Mouse (Mus musculus) forebrain, embryonic 14.5 days (tissue): ENCODE data around the gene Nos1ap. TPM values are rescaled to one million over a fixed set of nuclear protein-coding genes. Genes with fewer than 3 reads are reported as not detected.

ENCODE experiments used
- ATAC-seq: fragments of 200-750 bp; cut with Nextera tagmentation; 2 replicates; pipeline ENCODE4 v1.8.0; 2017; ENCODE audit warnings: mild to moderate bottlenecking, moderate library complexity
- DNase-seq: peaks from one replicate; pipeline ENCODE4 v3.0.0-alpha.2; 2015; ENCODE audit warnings: low spot score
- H3K27ac ChIP-seq: fragments of 300-500 bp; sonication (generic); 2 replicates; pipeline ENCODE4 v1.5.1; 2014; ENCODE audit warnings: low read depth, mild to moderate bottlenecking, control low read depth, low read length, moderate library complexity
- H3K27me3 ChIP-seq: fragments of 300-500 bp; sonication (generic); replicated peaks from 2 replicates; pipeline ENCODE4 v1.6.1; 2014; ENCODE audit warnings: low read length, control low read depth, mixed read lengths; ENCODE audit not compliant: control insufficient read depth, insufficient read depth
- H3K36me3 ChIP-seq: fragments of 300-500 bp; sonication (generic); 2 replicates; pipeline ENCODE4 v1.6.1; 2014; ENCODE audit warnings: low read length, control low read depth; ENCODE audit not compliant: control insufficient read depth, insufficient read depth
- H3K4me1 ChIP-seq: fragments of 300-500 bp; sonication (generic); 2 replicates; pipeline ENCODE4 v1.6.1; 2014; ENCODE audit warnings: antibody characterized with exemption, low read length, control low read depth; ENCODE audit not compliant: control insufficient read depth, insufficient read depth
- H3K4me2 ChIP-seq: fragments of 300-500 bp; sonication (generic); 2 replicates; pipeline ENCODE4 v1.6.1; 2014; ENCODE audit warnings: mild to moderate bottlenecking, control low read depth, low read length
- H3K4me3 ChIP-seq: fragments of 300-500 bp; sonication (generic); 2 replicates; pipeline ENCODE4 v1.5.1; 2014; ENCODE audit warnings: low read depth, low read length, control low read depth
- H3K9ac ChIP-seq: fragments of 300-500 bp; sonication (generic); 2 replicates; pipeline ENCODE4 v1.6.1; 2014; ENCODE audit warnings: mild to moderate bottlenecking, low read length, control low read depth, moderate library complexity
- H3K9me3 ChIP-seq: fragments of 300-500 bp; sonication (generic); replicated peaks from 2 replicates; pipeline ENCODE4 v1.6.1; 2016; ENCODE audit warnings: low read length, control low read depth, mixed read lengths; ENCODE audit not compliant: control insufficient read depth
- WGBS: fragments of 180-500 bp; shearing (Covaris S2); extraction: QIAGEN DNeasy Blood & Tissue Kit; methylation state at CpG from one replicate; pipeline ENCODE4 v1.1.7; 2014; 5-methylcytosine and 5-hydroxymethylcytosine counted together
- polyA plus RNA-seq: library from polyadenylated mRNA; unstranded; fragments of >200 nt; fragmentation: Nextera tagmentation; extraction: Ambion mirVana; gene quantifications from 2 replicates; pipeline ENCODE4 v1.2.1, GENCODE M21; 2014

Nos1ap gene
- polyA plus RNA-seq, 1 experiment from 2014 or later: 8.4 TPM

- DNase-seq (no peak), ATAC-seq (no peak)
- H3K36me3 ChIP-seq: no peaks in the 10 kb centered on the region
- H3K4me3 ChIP-seq: no peak overlapping the region
- WGBS: 92% methylated on average over 5 of the region's 5 CpGs
- peaks cover 2% of the 10 kb centered on the region; the same call in 1 of the 2 replicates for H3K4me1 ChIP-seq
- no peaks in the 10 kb centered on the region for H3K9me3 ChIP-seq
- no peak overlapping the region for H3K27ac ChIP-seq
- no peak overlapping the region for H3K4me2 ChIP-seq
- no peak overlapping the region for H3K9ac ChIP-seq
- H3K27me3 ChIP-seq: no peaks in the 10 kb centered on the region
Measured at GRCm38 (mm10) chr1:170579476-170579875, 10.2 kb downstream of the Nos1ap start.

- no peak overlapping the region for H3K4me2 ChIP-seq
- no peak overlapping the region for H3K4me3 ChIP-seq
- no peak overlapping the region for H3K27ac ChIP-seq
- ATAC-seq (no peak), DNase-seq (no peak)
- H3K36me3 ChIP-seq: no peaks in the 10 kb centered on the region
- H3K27me3 ChIP-seq: no peaks in the 10 kb centered on the region
- peaks cover 2% of the 10 kb centered on the region; the same call in 1 of the 2 replicates for H3K4me1 ChIP-seq
- H3K9me3 ChIP-seq: no peaks in the 10 kb centered on the region
- WGBS: 92% methylated on average over 4 of the region's 4 CpGs
- H3K9ac ChIP-seq: no peak overlapping the region
Measured at GRCm38 (mm10) chr1:170579063-170579462, 10.6 kb downstream of the Nos1ap start.

GRCm38 (mm10) chr1:170576728-170577065 lies 13.0 kb downstream of the Nos1ap start:
- H3K27ac ChIP-seq: no peak overlapping the region
- 22% methylated on average over 6 of the region's 6 CpGs for WGBS
- H3K4me2 ChIP-seq: no peak overlapping the region
- DNase-seq (no peak), ATAC-seq (no peak)
- H3K9me3 ChIP-seq: 0 out of 2 replicates have a peak, but pooled peaks cover 3% of the 10 kb centered on the region
- H3K4me3 ChIP-seq: no peak overlapping the region
- H3K27me3 ChIP-seq: no peaks in the 10 kb centered on the region
- peaks cover 2% of the 10 kb centered on the region; the same call in 1 of the 2 replicates for H3K4me1 ChIP-seq
- H3K36me3 ChIP-seq: no peaks in the 10 kb centered on the region
- H3K9ac ChIP-seq: no peak overlapping the region

- Histone ChIP-seq H3K36me3 (no peaks in the 10 kb centered on the region), H3K27me3 (no peaks in the 10 kb centered on the region), H3K4me2 (no peak overlapping the region), H3K4me1 (peaks cover 2% of the 10 kb centered on the region; the same call in 1 of the 2 replicates), H3K4me3 (no peak overlapping the region), H3K9ac (no peak overlapping the region), H3K9me3 (0 out of 2 replicates have a peak, but pooled peaks cover 3% of the 10 kb centered on the region), H3K27ac (no peak overlapping the region)
- 59% methylated on average over 6 of the region's 6 CpGs for WGBS
- no peak for DNase-seq
- ATAC-seq: no peak
Measured at GRCm38 (mm10) chr1:170576012-170576727, 13.5 kb downstream of the Nos1ap start.

GRCm38 (mm10) chr1:170573117-170573516 lies 16.5 kb downstream of the Nos1ap start:
- DNase-seq (no peak), ATAC-seq (no peak)
- no peak overlapping the region for H3K27ac ChIP-seq
- no peak overlapping the region for H3K9ac ChIP-seq
- H3K36me3 ChIP-seq: no peaks in the 10 kb centered on the region
- H3K27me3 ChIP-seq: no peaks in the 10 kb centered on the region
- H3K4me1 ChIP-seq: peaks cover 2% of the 10 kb centered on the region; the same call in 1 of the 2 replicates
- 94% methylated on average over 7 of the region's 7 CpGs for WGBS
- no peak overlapping the region for H3K4me3 ChIP-seq
- H3K4me2 ChIP-seq: no peak overlapping the region
- 0 out of 2 replicates have a peak, but pooled peaks cover 3% of the 10 kb centered on the region for H3K9me3 ChIP-seq

GRCm38 (mm10) chr1:170566969-170567368 lies 22.7 kb downstream of the Nos1ap start:
- Histone ChIP-seq H3K36me3 (no peaks in the 10 kb centered on the region), H3K9ac (no peak overlapping the region), H3K4me2 (no peak overlapping the region), H3K27me3 (no peaks in the 10 kb centered on the region), H3K9me3 (no peaks in the 10 kb centered on the region), H3K4me1 (no peaks in the 10 kb centered on the region), H3K4me3 (no peak overlapping the region), H3K27ac (no peak overlapping the region)
- ATAC-seq (no peak), DNase-seq (no peak)
- WGBS: 96% methylated on average over 4 of the region's 4 CpGs

GRCm38 (mm10) chr1:170566538-170566937 lies 23.1 kb downstream of the Nos1ap start:
- Histone ChIP-seq H3K9me3 (no peaks in the 10 kb centered on the region), H3K4me1 (no peaks in the 10 kb centered on the region), H3K4me2 (no peak overlapping the region), H3K4me3 (no peak overlapping the region), H3K27me3 (no peaks in the 10 kb centered on the region), H3K9ac (no peak overlapping the region), H3K27ac (no peak overlapping the region), H3K36me3 (no peaks in the 10 kb centered on the region)
- no peak for ATAC-seq
- 96% methylated on average over 2 of the region's 2 CpGs for WGBS
- DNase-seq: no peak

- no peaks in the 10 kb centered on the region for H3K36me3 ChIP-seq
- no peak overlapping the region for H3K9ac ChIP-seq
- WGBS: 97% methylated on average over 3 of the region's 3 CpGs
- H3K9me3 ChIP-seq: no peaks in the 10 kb centered on the region
- H3K27ac ChIP-seq: no peak overlapping the region
- H3K4me1 ChIP-seq: no peaks in the 10 kb centered on the region
- no peak for DNase-seq
- no peak for ATAC-seq
- no peaks in the 10 kb centered on the region for H3K27me3 ChIP-seq
- no peak overlapping the region for H3K4me3 ChIP-seq
- H3K4me2 ChIP-seq: no peak overlapping the region
Measured at GRCm38 (mm10) chr1:170564926-170565325, 24.7 kb downstream of the Nos1ap start.

- Histone ChIP-seq H3K4me2 (no peak overlapping the region), H3K27ac (no peak overlapping the region), H3K27me3 (no peaks in the 10 kb centered on the region), H3K9ac (no peak overlapping the region), H3K4me1 (no peaks in the 10 kb centered on the region), H3K9me3 (no peaks in the 10 kb centered on the region), H3K4me3 (no peak overlapping the region), H3K36me3 (no peaks in the 10 kb centered on the region)
- 79% methylated on average over 1 of the region's 1 CpGs for WGBS
- no peak for ATAC-seq
- no peak for DNase-seq
Measured at GRCm38 (mm10) chr1:170562431-170562830, 27.2 kb downstream of the Nos1ap start.
